13 mouse cellular contexts compared by ENCODE assay signal in the genomic region with DNA sequence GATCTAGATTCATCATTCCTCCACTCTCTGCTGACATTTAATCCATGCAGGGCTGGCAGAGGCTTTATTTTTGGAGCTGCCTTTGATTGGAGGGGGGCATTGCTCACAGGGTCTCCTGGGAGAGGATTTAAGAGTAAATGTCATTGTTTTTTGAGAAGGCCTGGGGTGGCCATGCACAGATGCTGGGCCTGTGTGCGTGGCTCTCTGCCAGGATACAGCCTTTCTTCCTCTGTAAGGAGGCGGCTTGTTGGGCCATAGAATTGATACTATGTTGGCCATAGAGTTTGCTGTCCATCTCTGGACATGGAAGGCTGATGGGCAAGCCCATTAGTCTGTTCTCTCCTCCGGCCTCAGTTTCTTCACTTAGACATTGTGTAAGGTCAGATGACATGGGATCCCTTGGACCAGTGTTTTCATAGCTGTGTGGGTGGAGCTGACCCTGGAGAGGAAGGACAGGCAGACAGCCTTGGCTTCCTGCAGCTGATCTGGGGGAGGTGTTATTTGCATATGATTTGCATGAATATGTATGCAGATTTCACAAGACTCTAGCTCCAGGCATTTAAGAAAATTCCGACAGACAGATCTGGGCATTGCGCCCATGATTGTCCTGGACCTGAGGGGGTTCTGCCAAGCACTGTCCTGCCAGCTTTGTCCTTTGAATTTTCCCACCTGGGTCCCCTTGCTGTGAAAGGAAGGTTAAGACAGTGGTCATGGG. TPM values are rescaled to one million over a fixed set of nuclear protein-coding genes. Genes with fewer than 3 reads are reported as not detected.
DNase-seq lines count a peak whose midpoint lies in the region; ATAC-seq and TF ChIP-seq lines count a peak whose summit lies in the region.
"Had no signal": no experiment of that assay in that cellular context is flagged by ENCODE, and none has a peak within 500 bp of the region (broad histone marks: within the 10 kb centered on the region; RNA-seq: fewer than 3 reads in every experiment).

No protein-coding gene starts in this region.

- 54% methylated on average over 5 of the region's 5 CpGs for WGBS in embryonic facial prominence, embryonic 14.5 days
- 79% methylated on average over 5 of the region's 5 CpGs for WGBS in embryonic facial prominence, embryonic 10.5 days
- WGBS in lung, postnatal 0 days: 61% methylated on average over 5 of the region's 5 CpGs

- no peak overlapping the region for H3K4me3 ChIP-seq in embryonic facial prominence, embryonic 14.5 days (ENCODE audit: low read depth, low read length)
- H3K4me3 ChIP-seq in embryonic facial prominence, embryonic 10.5 days: no peak overlapping the region
- no peak overlapping the region for H3K4me3 ChIP-seq in lung, postnatal 0 days (ENCODE audit: low read depth, low read length)
- H3K4me3 ChIP-seq in layer of hippocampus, adult 2 months: no peak overlapping the region
- H3K4me3 ChIP-seq: heart, embryonic 15.5 days; liver, embryonic 15.5 days; neural tube, embryonic 12.5 days had no signal

- DNase-seq in embryonic facial prominence, embryonic 14.5 days (ENCODE audit: low spot score): peak; percentile 50
- DNase-seq in embryonic facial prominence, embryonic 10.5 days (ENCODE audit: low spot score): no peak
- peak; percentile 57 for DNase-seq in lung, postnatal 0 days (ENCODE audit: low spot score)
- DNase-seq in lung, adult 18-20 months: no peak
- peak in 1 of 2 experiments; percentile 49 for DNase-seq in layer of hippocampus, adult 2 months (ENCODE audit: low spot score in 2 of 2)
- DNase-seq in right cerebral cortex, postnatal 10 days (ENCODE audit: low spot score in 2 of 2): peak; percentile 79 to 83
- DNase-seq in urinary bladder, postnatal 4 days (ENCODE audit: low spot score in 2 of 2): no peak
- DNase-seq in cerebellum, postnatal 10 days: no peak
- DNase-seq: cerebellum, adult 9-10 months; kidney, postnatal 25 days had no signal

- H3K27me3 ChIP-seq in embryonic facial prominence, embryonic 14.5 days (replicated peaks; ENCODE audit: control insufficient read depth, insufficient read depth, low read length): no peaks in the 10 kb centered on the region
- H3K27me3 ChIP-seq in embryonic facial prominence, embryonic 10.5 days (replicated peaks; ENCODE audit: low read depth, poor library complexity, severe bottlenecking): no peaks in the 10 kb centered on the region
- H3K27me3 ChIP-seq in lung, postnatal 0 days (replicated peaks; ENCODE audit: insufficient read depth, low read length): no peaks in the 10 kb centered on the region
- H3K27me3 ChIP-seq: liver, embryonic 15.5 days; neural tube, embryonic 12.5 days had no signal

- TF ChIP-seq EP300 in lung, postnatal 0 days (IDR thresholded peaks at IDR 0.05): no peak

- no peak overlapping the region for H3K9ac ChIP-seq in embryonic facial prominence, embryonic 14.5 days (ENCODE audit: low read depth, low read length)
- no peak overlapping the region for H3K9ac ChIP-seq in lung, postnatal 0 days (replicated peaks; ENCODE audit: low read depth)
- H3K9ac ChIP-seq: heart, embryonic 15.5 days; liver, embryonic 15.5 days; neural tube, embryonic 12.5 days had no signal

- peaks cover 9% of the 10 kb centered on the region for H3K4me1 ChIP-seq in embryonic facial prominence, embryonic 14.5 days (ENCODE audit: control insufficient read depth, insufficient read depth, low read length)
- peaks cover 13% of the 10 kb centered on the region for H3K4me1 ChIP-seq in embryonic facial prominence, embryonic 10.5 days
- no peaks in the 10 kb centered on the region; the same call in 1 of the 2 replicates for H3K4me1 ChIP-seq in lung, postnatal 0 days (ENCODE audit: insufficient read depth, low read depth, low read length)
- H3K4me1 ChIP-seq: liver, embryonic 15.5 days had no signal

- H3K27ac ChIP-seq in embryonic facial prominence, embryonic 14.5 days (replicated peaks; ENCODE audit: low read depth, low read length): no peak overlapping the region
- H3K27ac ChIP-seq in embryonic facial prominence, embryonic 10.5 days (replicated peaks): no peak overlapping the region
- H3K27ac ChIP-seq in lung, postnatal 0 days (ENCODE audit: low read length): no peak overlapping the region
- peak overlapping the region; percentile 72 for H3K27ac ChIP-seq in layer of hippocampus, adult 2 months
- H3K27ac ChIP-seq: heart, embryonic 15.5 days; liver, embryonic 15.5 days; neural tube, embryonic 12.5 days had no signal

- no peaks in the 10 kb centered on the region for H3K9me3 ChIP-seq in embryonic facial prominence, embryonic 14.5 days (ENCODE audit: control insufficient read depth, low read length)
- no peaks in the 10 kb centered on the region for H3K9me3 ChIP-seq in embryonic facial prominence, embryonic 10.5 days
- H3K9me3 ChIP-seq in lung, postnatal 0 days (ENCODE audit: low read length): no peaks in the 10 kb centered on the region
- H3K9me3 ChIP-seq: heart, embryonic 15.5 days; liver, embryonic 15.5 days; neural tube, embryonic 12.5 days had no signal

- no peak for ATAC-seq in embryonic facial prominence, embryonic 14.5 days (ENCODE audit: low read depth)
- no peak for ATAC-seq in lung, postnatal 0 days

- no peaks in the 10 kb centered on the region for H3K36me3 ChIP-seq in embryonic facial prominence, embryonic 14.5 days (ENCODE audit: control insufficient read depth, insufficient read depth, low read length)
- H3K36me3 ChIP-seq in embryonic facial prominence, embryonic 10.5 days (replicated peaks): no peaks in the 10 kb centered on the region
- H3K36me3 ChIP-seq in lung, postnatal 0 days (ENCODE audit: insufficient read depth, low read length): no peaks in the 10 kb centered on the region
- H3K36me3 ChIP-seq: heart, embryonic 15.5 days; liver, embryonic 15.5 days; neural tube, embryonic 12.5 days had no signal

- no peak overlapping the region for H3K4me2 ChIP-seq in embryonic facial prominence, embryonic 14.5 days (ENCODE audit: low read depth, low read length)
- H3K4me2 ChIP-seq in lung, postnatal 0 days (replicated peaks; ENCODE audit: low read depth, low read length): no peak overlapping the region
- H3K4me2 ChIP-seq: heart, embryonic 15.5 days; liver, embryonic 15.5 days; neural tube, embryonic 12.5 days had no signal

- TF ChIP-seq CTCF in lung, postnatal 0 days (IDR thresholded peaks at IDR 0.05): no peak
- TF ChIP-seq CTCF in layer of hippocampus, adult 2 months (conservative IDR thresholded peaks at IDR 0.05): no peak

RNA-seq across cellular contexts. Expression of a gene that starts 58.0 kb away (rescaled TPM):
- not detected in 2 replicates for polyA plus RNA-seq in embryonic facial prominence, embryonic 14.5 days (2014; fragmentation: Nextera tagmentation; extraction: Ambion mirVana)
- not detected in 2 replicates for polyA plus RNA-seq in embryonic facial prominence, embryonic 10.5 days (2016; fragmentation: Nextera tagmentation; extraction: Ambion mirVana)
- 0.05 and 0.07 TPM in 2 replicates for polyA plus RNA-seq in lung, postnatal 0 days (2015; fragmentation: Nextera tagmentation; extraction: Ambion mirVana)
- total RNA-seq in layer of hippocampus, adult 2 months (2021): under 1 TPM; 0.49 to 0.79 TPM
- polyA plus RNA-seq: liver, embryonic 15.5 days; neural tube, embryonic 12.5 days had no signal

Comparison
In these comparisons a context has a peak if more than half of its experiments do, and no peak if none do; other contexts are left out.
1. DNase-seq: peak in embryonic facial prominence, embryonic 14.5 days (single experiment), lung, postnatal 0 days (single experiment) and right cerebral cortex, postnatal 10 days (2 of 2); none in embryonic facial prominence, embryonic 10.5 days (single experiment), lung, adult 18-20 months (0 of 2), urinary bladder, postnatal 4 days (0 of 2) and cerebellum, postnatal 10 days (0 of 2).